Mouse (Mus musculus): ENCODE data around the gene Mcub.

The Mcub gene

DNA sequence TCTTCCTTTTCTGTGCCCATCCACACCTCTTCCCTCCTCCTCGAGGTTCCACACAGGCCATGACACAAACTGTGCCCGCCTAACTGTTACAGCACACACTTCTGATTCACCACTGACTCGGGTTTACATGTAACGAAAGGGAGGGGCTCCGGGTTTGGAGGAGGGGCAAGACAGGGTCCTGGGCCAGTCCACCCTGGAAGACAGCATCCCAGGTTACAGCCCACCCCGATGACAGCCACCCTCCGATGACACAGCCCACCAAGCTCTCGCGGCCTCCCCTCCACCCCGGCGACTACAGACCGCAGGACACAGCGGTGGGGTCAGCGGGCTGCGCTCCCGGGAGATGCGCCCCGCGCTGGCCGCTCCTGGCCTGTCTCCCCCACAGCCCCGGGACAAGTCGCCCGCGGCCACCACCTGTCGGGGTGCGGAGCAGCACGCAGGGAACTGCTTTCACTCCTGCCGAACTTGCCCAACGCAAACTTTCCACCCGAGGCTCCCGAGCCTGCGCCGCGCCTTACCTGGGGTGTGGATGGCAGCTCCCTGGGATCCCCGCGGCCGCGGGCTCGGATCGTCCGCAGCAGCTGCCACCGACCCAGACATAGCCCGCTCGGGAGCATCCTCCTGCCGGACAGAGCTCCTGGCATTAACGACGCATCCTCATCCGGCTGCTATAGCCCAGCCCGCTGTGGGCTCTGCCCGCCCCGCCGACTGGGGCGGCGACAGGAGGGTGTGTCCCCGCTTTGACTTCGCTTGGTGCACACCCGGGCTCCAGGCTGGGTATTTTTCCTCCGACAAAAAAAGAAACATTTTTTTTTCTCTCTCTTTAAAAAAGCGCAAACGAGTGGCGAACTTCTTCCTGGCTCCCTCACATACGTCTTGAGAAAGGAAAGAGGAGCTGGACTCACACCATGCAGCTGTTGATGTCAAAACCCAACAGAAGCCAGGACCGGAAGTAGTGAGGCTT lies at the start of gene Mcub:
TSS of gene Mcub (minus strand) at position 775 of the 964 bp plus-strand sequence.
- DNase-seq (ENCODE audit: low read depth), result peak; percentile 30

DNA sequence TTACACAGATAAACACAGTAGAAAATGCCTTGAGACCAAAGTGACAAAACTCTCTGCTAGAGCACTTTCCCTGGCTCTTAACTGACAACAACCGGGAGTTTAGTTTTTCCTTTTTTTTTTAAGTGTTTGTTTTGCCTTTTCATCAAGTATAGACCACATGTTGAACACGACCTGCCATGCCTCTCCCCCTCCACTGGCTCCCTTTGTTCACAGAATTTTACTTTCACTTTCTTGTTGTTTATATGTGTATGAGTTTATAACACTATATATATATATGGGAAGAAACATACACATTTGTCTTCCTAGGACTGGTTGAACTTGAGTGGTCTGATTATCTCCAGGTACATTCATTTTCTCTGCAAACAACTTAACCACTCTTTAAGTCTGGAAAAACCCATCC lies 42.9 kb upstream of the Mcub start:
- DNase-seq (ENCODE audit: low read depth), result no peak

DNA sequence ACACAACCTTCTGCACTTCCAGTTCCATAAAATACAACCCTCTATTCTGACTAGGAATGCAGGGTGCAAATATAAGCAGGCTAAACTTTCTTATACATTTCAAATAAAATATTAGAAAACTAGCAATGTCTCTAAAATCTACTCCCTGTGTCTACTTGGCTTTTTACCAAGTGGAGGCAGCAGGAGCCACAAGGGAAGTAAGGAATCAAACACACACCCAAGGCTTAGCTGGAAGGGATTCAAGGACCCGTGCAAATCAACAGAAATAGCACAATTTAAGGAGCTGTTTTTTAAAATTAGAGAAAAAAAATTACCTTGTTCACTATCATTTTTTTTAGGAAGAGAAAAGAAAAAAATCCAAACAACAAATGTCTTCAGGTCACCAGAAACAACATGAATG lies 41.2 kb upstream of the Mcub start:
- no peak for DNase-seq (ENCODE audit: low read depth)

DNA sequence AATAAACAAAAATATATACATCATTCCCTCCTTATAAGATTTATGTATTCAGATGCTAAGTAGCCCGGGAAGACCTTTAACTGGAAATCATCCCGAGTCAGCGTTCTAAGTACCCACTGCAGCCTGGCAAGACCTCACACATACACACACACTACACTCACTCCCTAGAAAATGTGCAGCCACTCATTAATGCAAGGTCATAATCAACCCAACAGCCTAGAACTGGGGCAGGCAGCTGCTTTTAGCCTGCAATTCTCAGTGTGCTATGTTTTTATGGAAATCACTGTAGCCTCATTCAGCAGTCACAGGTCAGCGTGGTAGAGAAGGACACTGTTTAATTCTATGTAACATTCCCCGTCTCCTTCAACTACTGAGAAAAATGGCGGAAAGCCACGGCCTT lies 36.1 kb upstream of the Mcub start:
- DNase-seq (ENCODE audit: low read depth), result no peak

DNA sequence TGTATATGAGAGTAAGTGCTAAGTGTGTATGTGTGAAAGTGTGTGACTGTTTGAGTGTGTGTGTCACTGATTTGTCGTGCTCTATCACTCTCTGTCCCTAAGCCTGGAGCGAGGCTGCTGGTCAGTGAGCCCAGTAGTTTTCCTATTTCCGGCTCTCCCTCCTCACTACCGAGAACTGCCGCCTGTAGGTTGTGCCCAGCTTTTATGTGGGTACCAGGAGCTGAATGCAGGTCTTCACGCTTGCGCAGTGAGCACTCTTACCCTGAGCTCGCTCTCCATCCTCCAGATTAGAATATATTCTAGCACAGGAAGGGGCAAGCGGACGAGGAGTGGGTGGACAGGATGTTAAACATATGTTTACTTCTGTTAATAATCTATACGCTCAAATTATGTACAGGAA lies 30.9 kb upstream of the Mcub start:
- no peak for DNase-seq (ENCODE audit: low read depth)

DNA sequence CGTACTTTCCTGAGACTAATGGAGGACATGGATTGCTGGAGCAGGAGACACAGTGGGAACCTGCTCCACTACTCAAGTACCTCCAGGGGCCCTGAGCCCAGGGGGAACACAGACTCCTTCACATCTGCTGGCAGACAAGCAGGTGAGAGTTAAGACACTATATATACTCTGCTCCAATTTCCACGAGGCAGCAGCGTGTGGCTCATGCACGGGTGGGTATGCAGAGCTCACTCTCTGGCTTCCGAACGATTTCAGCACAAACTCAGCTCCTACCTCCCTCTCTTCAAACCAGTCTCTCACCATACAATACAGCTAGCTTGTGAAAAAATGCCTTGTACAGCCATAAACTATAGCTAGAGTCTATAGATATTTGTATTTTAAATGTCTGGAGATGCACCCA lies 28.5 kb upstream of the Mcub start:
- no peak for DNase-seq (ENCODE audit: low read depth)

DNA sequence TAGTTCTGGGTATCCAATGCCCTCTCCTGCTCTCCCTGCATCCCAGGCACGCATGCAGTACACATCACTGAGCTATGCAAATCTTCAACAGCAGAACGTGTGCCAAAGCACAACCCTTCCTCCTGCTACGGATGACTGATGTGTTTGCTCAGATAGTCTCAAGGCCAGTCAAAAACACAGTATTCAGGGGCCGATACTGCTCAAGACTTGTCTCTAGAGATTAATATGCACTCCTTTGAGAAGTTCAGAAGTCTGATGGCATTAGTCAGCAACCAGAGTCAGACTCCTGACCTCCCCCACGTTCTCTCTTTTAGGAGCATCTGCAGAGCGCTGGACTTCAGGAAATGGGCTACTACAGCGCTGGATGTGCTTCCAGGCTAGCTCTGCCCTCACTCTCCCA lies 28.0 kb upstream of the Mcub start:
- peak; percentile 18 for DNase-seq (ENCODE audit: low read depth)

DNA sequence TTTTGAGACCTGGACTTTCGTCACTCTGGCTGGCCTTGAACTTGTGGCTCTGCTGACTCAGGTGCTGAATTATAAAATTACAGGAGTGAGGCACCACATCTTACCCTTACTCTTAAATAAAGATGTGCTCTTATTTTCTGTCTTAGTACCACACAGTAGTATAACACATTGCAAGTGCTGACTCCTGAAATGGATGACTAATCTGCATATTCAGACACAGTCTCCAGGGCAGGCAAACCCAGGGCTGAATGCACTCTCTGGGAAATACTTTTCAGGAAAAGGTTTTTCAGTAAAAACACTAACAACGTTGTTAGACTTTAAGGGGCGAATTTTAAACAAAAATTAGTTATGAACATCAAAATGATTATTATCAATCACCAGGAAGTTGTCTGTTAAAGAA lies 27.3 kb upstream of the Mcub start:
- no peak for DNase-seq (ENCODE audit: low read depth)

DNA sequence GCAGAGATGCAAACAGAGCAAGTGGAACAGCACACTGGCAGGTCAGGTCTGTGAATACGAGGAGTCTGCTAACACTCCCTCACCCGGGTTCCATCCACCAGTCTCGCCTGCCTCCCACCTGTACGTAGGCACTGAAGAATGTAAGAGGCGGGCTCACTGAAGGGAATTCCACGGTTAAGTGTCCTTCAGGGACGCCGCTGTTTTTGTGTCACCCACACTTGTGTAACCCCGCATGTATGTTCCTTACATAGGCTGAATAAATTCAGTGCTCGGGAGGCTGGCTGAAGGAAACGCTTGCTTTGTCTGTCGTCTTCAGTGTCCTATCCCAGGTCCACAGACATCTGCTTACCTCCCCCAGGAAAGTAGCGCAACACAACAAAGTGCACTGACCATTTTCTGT lies 17.3 kb upstream of the Mcub start:
- DNase-seq (ENCODE audit: low read depth), result no peak

DNA sequence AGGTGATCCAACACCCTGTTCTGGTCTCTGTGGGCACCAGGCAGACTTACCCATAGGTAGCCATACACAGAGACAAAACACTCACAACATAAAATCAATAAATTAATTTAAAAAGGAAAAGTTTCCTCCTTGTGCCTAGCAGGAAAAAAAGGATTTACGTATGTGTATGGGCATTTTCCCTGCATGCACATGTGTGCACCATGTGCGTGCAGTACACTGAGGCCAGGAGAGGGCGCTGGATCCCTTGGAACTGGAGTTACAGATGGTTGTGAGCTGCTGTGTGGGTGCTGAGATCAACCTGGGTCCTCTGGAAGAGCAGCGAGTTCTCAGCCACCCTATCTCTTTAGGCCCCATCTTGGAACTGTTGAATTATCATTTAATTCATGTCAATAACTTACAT lies 15.3 kb upstream of the Mcub start:
- no peak for DNase-seq (ENCODE audit: low read depth)

DNA sequence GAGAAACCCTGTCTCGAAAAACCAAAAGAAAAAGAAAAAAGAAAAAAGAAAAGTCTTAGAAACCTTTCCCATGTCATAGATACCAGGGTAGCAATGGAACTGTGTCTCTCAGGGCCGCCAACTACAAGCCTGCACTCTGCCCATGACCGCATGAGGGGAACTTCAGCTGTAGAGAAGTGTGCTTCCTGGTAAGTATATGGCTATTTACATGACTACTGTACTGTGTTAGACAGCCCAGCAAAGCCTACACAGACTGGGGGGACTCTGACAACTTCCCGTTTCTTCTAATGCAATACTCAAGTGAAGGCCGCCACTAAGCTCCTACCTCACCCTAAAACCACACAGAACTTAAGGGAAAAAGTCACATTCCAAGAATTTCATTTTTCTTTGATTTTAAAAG lies 14.8 kb upstream of the Mcub start:
- DNase-seq (ENCODE audit: low read depth), result no peak

DNA sequence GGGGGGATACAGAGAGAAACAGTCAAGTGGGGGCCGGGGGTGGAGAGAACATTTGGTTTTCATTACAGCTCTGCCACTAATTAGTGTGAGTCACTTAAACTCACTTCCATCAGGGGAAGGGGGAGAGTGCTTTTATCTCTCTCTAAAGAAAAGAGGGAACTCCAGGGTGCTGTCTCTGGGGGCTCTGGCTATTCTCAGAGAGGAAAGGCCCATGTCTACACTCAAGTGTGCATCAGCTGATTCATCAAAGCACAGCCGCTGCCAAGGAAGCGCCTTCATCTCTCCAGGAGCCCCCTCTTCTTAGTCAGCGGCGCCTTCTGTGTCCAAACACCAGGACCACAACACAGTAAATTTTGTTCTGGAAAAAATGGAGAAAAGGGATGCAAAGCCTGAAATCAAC lies 12.3 kb upstream of the Mcub start:
- no peak for DNase-seq (ENCODE audit: low read depth)

DNA sequence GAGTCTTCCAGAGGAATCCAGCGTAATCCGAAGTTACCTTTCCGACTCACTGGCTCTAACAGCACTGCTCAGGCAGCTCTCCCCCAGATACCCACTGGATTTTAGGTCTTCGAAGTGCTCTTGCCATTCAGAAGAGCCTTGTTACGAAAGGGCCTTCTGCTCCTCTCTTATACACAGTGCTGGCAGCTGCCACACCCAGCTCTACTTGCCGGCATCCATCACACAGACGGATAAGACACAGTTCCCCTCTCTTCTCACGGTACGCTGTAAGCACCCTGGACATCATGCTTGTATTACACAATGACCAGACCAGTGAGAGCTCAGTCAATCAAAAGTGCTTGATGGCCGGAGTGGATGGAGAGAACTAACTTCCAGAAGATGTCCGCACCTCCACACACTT lies 11.8 kb upstream of the Mcub start:
- DNase-seq (ENCODE audit: low read depth), result no peak

DNA sequence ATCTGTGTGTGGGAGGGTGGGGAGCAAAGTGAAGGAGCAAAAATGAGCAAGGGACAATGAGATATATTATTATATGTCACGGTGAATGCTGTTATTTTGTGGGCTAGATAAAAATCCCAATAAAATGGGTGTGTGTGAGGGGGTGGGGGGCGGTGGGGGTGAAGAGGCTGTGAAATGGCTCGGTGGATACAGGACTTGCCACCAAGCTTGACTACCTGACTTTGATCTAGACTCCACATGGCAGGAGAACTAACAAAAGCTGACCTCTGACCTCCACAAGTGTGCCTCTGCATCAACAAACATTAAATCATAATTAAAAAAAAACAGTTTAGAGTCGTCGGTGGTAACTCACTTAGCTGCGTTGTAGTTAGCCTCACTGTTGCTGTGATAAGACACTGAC lies 9.5 kb upstream of the Mcub start:
- DNase-seq (ENCODE audit: low read depth), result no peak

DNA sequence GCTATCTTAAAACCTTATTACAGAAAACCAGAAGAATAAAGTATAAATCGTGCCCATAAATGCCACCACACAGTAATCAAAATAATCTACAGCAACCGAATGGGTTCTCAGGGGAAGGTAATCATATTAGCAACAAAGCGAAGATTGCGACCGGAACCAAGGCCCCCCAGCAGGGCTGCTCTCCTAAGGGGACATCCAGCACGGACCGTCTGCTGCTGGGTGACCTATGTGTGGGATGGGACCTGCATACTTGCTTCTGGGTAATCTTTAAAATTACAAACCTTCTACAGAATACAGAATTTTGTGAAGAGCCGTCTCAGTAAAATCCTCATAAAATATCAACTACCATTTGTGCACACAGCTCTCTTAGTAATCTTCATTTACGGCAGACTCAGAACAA lies 8.7 kb upstream of the Mcub start:
- DNase-seq (ENCODE audit: low read depth), result no peak

DNA sequence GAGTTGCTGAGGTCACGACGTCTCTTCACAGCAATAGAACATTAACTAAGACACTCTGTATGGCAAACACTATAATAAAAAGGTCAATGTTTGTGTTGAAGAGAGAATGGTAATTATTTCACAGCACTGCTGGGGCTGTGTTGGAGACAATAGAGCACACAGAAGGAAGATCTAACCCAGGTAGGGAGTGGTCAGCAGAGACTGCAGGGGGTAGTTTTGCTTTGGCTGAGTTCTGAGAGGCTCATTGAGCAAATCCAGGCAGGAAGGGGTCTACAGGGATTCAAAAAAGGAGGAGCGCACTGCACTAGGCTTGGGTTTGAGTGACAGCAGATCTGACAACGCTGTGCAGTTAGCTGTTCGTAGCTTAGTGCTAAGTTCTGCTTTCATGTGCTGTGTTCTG lies 6.3 kb upstream of the Mcub start:
- DNase-seq (ENCODE audit: low read depth), result no peak

DNA sequence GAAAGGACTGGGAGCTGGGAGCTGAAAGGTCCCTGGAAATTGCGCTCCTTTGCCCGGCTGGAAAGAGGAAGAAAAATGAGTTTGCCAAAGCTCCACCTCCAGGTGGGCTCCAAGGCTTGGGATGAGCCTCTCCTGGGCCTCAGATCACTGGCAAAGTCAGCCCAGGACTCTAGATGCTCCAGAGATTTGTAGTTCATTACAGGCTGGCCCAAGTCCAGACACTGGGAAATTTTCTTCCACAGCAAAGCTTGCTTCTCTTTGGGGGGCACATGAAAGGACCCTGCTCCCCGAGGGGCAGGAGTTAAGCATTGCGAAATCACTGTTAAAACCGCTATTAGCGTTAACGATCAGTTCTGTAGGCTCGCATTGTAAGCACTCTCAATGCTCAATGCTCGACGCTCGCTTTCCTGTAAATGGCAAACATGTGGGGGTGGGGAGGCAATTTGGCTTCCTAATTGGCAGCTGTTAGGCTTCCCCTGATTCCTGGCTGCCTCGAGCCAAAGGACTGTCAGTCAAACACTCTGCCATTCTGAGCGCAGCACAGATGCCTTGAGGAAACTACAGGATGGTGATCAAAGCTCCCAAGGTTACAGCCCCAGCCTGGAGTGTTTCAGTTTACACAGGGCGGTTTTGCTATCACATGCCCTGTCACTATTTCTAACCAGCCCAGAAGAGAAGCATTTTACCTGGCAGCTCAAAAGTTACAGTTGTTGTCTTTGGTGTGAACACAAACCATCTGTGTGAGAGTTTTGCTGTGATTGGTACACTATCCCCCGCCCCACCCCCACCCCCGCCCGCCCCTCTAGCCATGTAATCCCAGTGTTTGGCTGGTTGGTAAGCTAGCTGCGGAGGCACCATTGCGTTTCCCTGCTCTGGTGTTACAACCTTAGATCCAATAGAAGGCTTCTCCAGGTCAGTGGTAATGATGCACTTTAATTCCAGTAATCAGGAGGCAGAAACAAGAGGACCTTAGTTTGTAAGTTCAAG lies 816 bp upstream of the Mcub start:
- peak; percentile 20 for DNase-seq (ENCODE audit: low read depth)

DNA sequence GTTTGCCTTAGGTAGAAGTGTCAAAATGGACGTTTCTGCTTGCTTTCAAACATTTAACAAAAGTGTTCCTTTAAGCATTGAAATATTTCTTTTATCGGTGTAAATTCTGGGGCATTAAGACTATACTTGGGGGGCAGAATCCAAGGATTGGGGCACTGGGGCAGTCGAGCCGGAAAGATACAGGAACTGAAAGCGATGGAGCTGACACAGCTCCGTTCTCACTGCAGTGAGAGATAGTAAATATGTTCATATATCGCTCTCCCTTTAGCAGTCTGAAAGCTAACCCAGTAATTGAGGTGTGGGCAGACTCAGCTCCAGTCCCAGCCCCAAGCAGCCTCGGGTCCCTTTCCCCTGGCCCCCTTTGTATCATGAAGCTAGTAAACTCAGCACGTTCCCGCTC lies 975 bp downstream of the Mcub start:
- no peak for DNase-seq (ENCODE audit: low read depth)

DNA sequence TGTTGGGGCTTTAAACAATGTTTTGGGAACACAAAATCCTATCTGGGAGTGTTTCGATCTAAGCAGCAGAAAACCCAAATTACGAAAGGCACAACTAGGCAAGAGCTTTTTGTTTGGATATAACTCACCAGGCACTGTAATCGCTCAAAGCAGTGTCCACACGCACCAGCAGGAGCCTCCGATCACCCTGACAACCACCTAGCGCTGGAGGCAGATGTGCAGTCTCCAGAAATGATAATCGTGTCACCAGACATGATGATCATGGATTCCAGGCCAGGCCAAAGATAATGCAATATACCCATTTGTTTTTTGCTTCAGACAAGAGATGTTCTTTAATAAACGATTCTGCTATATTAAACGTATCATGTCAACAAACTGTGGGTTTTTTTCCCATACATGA lies 2.1 kb downstream of the Mcub start:
- no peak for DNase-seq (ENCODE audit: low read depth)

DNA sequence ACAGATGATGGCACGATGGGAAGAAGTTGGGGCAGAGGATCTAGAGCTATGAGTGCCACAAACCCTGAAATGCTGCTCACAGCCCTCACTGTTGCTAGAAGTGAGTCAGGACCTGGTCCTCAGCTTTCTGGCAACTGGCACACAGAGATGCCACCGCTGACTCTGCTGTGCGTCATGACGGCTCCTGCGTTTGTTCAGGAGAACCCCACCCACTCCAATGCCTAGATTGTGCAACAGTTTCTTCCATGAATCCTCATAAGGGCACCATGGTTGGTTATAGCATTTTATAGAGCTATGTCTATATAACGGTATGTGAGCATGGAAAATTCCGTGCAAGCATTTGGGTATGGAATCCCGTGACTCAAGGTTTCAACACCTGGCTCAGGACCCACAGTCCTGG lies 5.3 kb downstream of the Mcub start:
- no peak for DNase-seq (ENCODE audit: low read depth)

DNA sequence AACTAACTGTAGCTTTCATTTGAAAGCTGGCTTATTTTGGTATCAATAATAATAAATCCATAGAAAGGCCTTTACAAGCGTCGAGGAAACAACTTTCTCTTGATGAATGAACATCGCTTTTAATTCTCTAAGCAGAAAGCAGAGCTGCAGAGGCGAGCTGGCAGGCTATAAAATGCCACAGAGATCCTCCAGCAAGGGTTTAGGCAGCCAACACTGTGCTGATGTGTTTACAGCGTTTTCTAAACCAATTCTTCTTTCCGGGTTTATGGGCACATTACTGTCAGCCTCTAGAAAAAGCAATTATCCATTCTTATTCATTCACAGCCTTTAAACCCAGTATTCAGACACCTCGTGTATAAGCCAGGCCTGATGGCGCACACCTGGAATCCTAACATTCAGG lies 7.5 kb downstream of the Mcub start:
- no peak for DNase-seq (ENCODE audit: low read depth)

DNA sequence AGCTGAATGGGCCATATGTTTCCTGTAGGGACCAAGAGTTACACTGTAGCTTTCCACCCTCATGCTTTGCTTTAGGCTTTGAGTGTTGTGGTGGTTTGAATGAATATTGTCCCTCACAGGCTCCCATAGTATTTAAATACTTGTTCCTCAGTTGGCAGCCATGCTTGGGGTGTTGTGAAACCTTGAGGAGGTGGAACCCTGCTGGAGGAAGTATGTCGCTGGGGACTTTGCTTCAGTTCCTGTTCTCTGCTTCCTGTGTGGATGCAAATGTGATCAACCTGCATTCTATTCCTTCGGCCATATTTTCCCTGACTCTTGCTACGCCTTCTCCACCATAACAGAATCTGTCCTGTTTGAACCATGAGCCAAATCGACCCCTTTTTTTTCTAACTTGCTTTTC lies 16.7 kb downstream of the Mcub start:
- no peak for DNase-seq (ENCODE audit: low read depth)

DNA sequence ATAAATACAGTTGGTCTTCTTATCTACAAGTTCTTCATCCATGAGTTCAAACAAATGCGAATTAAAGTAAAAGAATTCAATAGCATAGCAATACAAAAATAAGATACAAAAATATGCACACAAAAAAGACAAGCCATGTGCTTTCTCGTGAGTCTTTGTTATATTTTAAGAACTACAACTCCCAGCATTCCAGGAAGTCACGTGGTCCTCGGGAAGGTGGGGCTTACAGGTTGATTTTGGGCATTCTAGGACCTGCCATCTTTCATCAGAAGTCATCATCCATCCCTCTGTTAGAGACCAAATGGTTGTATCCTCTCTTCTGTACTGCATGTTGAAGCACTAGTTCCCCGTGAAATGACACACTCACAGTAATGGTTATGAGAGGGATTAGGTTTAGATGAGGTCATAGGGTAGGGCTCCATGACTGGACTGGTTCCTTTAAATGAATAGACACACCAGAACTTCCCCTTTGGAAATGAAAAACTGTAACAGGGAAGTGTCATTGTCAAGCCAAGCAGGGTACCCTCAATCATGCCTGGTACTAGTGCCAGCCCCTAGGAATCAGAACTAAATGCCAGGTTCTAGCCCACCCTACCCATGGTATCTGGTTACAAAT lies 20.7 kb downstream of the Mcub start:
- no peak for DNase-seq (ENCODE audit: low read depth)
